Mouse (Mus musculus): ENCODE measurements around the gene Mob3a. TPM values are rescaled to one million over a fixed set of nuclear protein-coding genes. Genes with fewer than 3 reads are reported as not detected.
"Not testable (repeated sequence)": the region's sequence is repeated elsewhere in the genome, so short reads cannot be mapped to it uniquely, and the experiment has no call there.

Mob3a gene
- polyA plus RNA-seq, 1 experiment from 2014 or later, result 54.7 TPM

DNA sequence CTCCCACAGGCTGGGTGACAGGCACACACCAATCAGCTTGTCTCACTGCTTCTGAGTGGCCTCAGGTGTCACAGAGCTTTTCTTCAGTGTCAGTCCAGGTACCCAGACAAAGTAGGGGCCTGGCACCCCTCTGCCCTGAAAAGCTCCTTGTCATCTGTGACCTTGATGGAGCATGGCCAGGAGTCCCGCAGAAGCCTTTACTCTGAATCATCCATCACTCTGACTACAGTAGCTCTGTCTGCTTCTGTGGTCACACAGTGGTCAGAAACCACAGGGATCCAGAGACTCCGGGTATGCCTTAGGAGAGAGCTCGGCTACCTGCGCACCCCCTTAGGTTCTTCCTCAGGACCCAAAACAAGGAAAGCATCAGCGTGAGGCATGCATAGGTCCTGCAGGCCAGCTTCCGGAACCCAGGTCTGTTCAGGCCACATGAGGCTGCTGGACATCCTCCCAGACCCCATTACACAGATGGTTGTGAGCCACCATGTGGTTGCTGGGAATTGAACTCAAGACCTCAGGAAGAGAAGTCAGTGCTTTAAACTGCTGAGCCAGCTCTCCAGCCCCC is 48.5 kb downstream of the Mob3a start:
- no peaks in the 10 kb centered on the region for H3K9me3 ChIP-seq
- H3K4me1 ChIP-seq, result peaks cover 33% of the 10 kb centered on the region
- no peak for DNase-seq (ENCODE audit: low spot score)
- no peaks in the 10 kb centered on the region for H3K27me3 ChIP-seq (replicated peaks; ENCODE audit: low read depth, poor library complexity, severe bottlenecking)
- H3K4me3 ChIP-seq, result no peak overlapping the region
- 91% methylated on average over 6 of the region's 6 CpGs for WGBS
- H3K36me3 ChIP-seq (replicated peaks), result peaks cover 38% of the 10 kb centered on the region
- H3K27ac ChIP-seq (replicated peaks), result no peak overlapping the region

DNA sequence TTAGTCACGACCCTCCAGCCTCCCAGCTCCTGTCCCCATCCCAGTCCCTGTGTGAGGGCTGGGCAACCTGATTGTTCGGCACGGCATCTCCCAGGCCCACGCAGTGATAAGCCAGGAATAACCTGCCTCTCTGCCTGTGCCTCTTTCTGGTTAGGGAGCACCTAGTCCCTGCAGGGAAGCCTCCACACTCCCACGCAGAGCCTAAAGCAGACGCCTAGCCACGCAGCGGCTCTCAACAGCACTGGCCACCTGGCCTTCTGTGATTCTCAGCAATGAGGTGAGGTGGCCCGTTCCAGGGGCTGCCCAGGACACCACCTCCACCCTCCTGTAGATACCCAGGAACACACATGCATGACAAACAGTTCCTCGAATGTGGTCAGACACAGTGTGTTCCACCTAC is 51.4 kb downstream of the Mob3a start:
- Histone ChIP-seq H3K9me3 (no peaks in the 10 kb centered on the region), H3K27ac (replicated peaks) (no peak overlapping the region), H3K4me1 (peaks cover 19% of the 10 kb centered on the region), H3K36me3 (replicated peaks) (peaks cover 66% of the 10 kb centered on the region), H3K4me3 (no peak overlapping the region), H3K27me3 (replicated peaks; ENCODE audit: low read depth, poor library complexity, severe bottlenecking) (no peaks in the 10 kb centered on the region)
- DNase-seq (ENCODE audit: low spot score), result no peak
- WGBS, result 91% methylated on average over 10 of the region's 10 CpGs

DNA sequence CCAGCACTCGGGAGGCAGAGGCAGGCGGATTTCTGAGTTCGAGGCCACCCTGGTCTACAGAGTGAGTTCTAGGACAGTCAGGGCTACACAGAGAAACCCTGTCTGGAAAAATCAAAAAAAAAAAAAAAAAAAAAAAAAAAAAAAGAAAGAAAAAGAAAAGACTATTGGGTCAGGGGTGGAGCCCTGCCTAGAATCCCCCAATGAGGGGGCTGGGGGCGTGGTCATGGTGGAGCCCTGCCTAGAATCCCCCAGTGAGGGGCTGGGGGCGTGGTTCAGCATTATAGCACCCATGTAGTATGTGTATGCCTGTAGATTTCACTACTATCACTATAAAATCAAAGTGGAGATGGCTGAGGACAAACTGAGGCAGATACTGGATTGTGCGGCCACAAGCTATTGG is 51.9 kb downstream of the Mob3a start:
- not testable (repeated sequence) for DNase-seq (ENCODE audit: low spot score); H3K4me3 ChIP-seq; H3K9me3 ChIP-seq; H3K27me3 ChIP-seq (replicated peaks; ENCODE audit: low read depth, poor library complexity, severe bottlenecking); H3K27ac ChIP-seq (replicated peaks)
- 88% methylated on average over 6 of the region's 6 CpGs for WGBS
- Histone ChIP-seq H3K36me3 (replicated peaks) (peaks cover 71% of the 10 kb centered on the region), H3K4me1 (peaks cover 14% of the 10 kb centered on the region)

DNA sequence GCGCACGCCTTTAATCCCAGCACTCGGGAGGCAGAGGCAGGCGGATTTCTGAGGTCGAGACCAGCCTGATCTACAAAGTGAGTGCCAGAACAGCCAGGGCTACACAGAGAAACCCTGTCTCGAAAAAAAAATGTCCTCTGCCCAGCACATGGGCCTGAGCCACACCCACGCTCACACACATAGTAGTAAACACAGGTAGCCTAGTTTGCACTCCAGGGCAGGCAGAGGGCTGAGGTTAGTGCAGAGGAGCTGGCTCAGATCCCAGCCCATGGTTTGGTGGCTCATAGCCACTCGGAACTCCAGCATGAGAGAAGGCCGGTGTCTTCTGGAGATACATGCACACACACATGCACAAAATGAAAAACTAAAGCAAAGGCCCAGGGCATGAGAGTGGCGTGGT is 54.8 kb downstream of the Mob3a start:
- Histone ChIP-seq H3K36me3 (replicated peaks) (peaks cover 96% of the 10 kb centered on the region), H3K9me3 (no peaks in the 10 kb centered on the region), H3K4me3 (no peak overlapping the region), H3K27me3 (replicated peaks; ENCODE audit: low read depth, poor library complexity, severe bottlenecking) (no peaks in the 10 kb centered on the region), H3K27ac (replicated peaks) (no peak overlapping the region), H3K4me1 (peaks cover 10% of the 10 kb centered on the region)
- no peak for DNase-seq (ENCODE audit: low spot score)
- 94% methylated on average over 10 of the region's 10 CpGs for WGBS

DNA sequence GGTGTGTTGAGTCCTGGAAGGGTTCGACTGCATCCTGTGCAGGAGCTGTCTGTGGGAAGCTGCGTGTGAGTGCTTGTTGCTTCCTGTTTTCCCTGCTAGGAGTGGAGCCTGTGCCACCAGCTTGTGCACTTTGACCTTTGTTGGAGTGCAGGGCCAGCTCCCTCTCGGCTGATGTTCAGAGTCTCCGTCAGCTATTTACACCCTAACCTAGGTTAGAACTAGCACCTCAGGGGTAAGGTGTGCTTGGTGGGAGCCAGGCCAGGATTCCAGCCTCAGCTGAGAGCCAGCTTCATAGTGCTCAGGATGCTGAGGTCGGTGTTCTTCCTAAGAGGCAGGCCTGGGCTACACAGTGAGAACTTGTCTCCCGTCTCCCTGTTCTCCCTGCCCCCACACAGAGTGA is 66.4 kb downstream of the Mob3a start:
- no peak for DNase-seq (ENCODE audit: low spot score)
- peaks cover 97% of the 10 kb centered on the region for H3K36me3 ChIP-seq (replicated peaks)
- H3K9me3 ChIP-seq, result no peaks in the 10 kb centered on the region
- H3K27ac ChIP-seq (replicated peaks), result no peak overlapping the region
- 81% methylated on average over 6 of the region's 6 CpGs for WGBS
- no peaks in the 10 kb centered on the region for H3K4me1 ChIP-seq
- no peaks in the 10 kb centered on the region for H3K27me3 ChIP-seq (replicated peaks; ENCODE audit: low read depth, poor library complexity, severe bottlenecking)
- H3K4me3 ChIP-seq, result no peak overlapping the region

Other genes starting within 250 kb of the Mob3a start
- 0.17 and 0.58 TPM in 2 replicates for gene Onecut3, start 207.1 kb downstream of the Mob3a start, polyA plus RNA-seq (2016; fragmentation: Nextera tagmentation; extraction: Ambion mirVana)
- gene Atp8b3, start 162.9 kb downstream of the Mob3a start, polyA plus RNA-seq (2016; fragmentation: Nextera tagmentation; extraction: Ambion mirVana), result 0.51 and 0.75 TPM in 2 replicates
- 34.7 and 35.0 TPM in 2 replicates for gene Rexo1, start 140.4 kb downstream of the Mob3a start, polyA plus RNA-seq (2016; fragmentation: Nextera tagmentation; extraction: Ambion mirVana)
- 8.5 TPM in 2 replicates for gene Klf16, start 124.7 kb downstream of the Mob3a start, polyA plus RNA-seq (2016; fragmentation: Nextera tagmentation; extraction: Ambion mirVana)
- 79.8 and 84.9 TPM in 2 replicates for gene Abhd17a, start 111.6 kb downstream of the Mob3a start, polyA plus RNA-seq (2016; fragmentation: Nextera tagmentation; extraction: Ambion mirVana)
- 84.8 and 88.2 TPM in 2 replicates for gene Scamp4, start 99.1 kb downstream of the Mob3a start, polyA plus RNA-seq (2016; fragmentation: Nextera tagmentation; extraction: Ambion mirVana)
- gene Adat3, start 99.1 kb downstream of the Mob3a start, polyA plus RNA-seq (2016; fragmentation: Nextera tagmentation; extraction: Ambion mirVana), result 10.9 and 14.1 TPM in 2 replicates
- 5.7 and 6.4 TPM in 2 replicates for gene Gm49322, start 96.0 kb downstream of the Mob3a start, polyA plus RNA-seq (2016; fragmentation: Nextera tagmentation; extraction: Ambion mirVana)
- gene Csnk1g2, start 79.1 kb downstream of the Mob3a start, polyA plus RNA-seq (2016; fragmentation: Nextera tagmentation; extraction: Ambion mirVana), result 198 TPM in 2 replicates
- 83.2 and 84.8 TPM in 2 replicates for gene Btbd2, start 44.9 kb downstream of the Mob3a start, polyA plus RNA-seq (2016; fragmentation: Nextera tagmentation; extraction: Ambion mirVana)
- 118 and 119 TPM in 2 replicates for gene Mknk2, start 23.9 kb downstream of the Mob3a start, polyA plus RNA-seq (2016; fragmentation: Nextera tagmentation; extraction: Ambion mirVana)
- 10.5 and 10.8 TPM in 2 replicates for gene Izumo4, start 207 bp upstream of the Mob3a start, polyA plus RNA-seq (2016; fragmentation: Nextera tagmentation; extraction: Ambion mirVana)
- 60.5 and 61.5 TPM in 2 replicates for gene Ap3d1, start 40.3 kb upstream of the Mob3a start, polyA plus RNA-seq (2016; fragmentation: Nextera tagmentation; extraction: Ambion mirVana)
- 23.5 and 25.0 TPM in 2 replicates for gene Dot1l, start 53.2 kb upstream of the Mob3a start, polyA plus RNA-seq (2016; fragmentation: Nextera tagmentation; extraction: Ambion mirVana)
- gene Sf3a2, start 96.2 kb upstream of the Mob3a start, polyA plus RNA-seq (2016; fragmentation: Nextera tagmentation; extraction: Ambion mirVana), result 114 and 127 TPM in 2 replicates
- 181 and 184 TPM in 2 replicates for gene Plekhj1, start 96.6 kb upstream of the Mob3a start, polyA plus RNA-seq (2016; fragmentation: Nextera tagmentation; extraction: Ambion mirVana)
- 0.11 and 0.17 TPM in 2 replicates for gene Amh, start 103.3 kb upstream of the Mob3a start, polyA plus RNA-seq (2016; fragmentation: Nextera tagmentation; extraction: Ambion mirVana)
- 0.26 and 0.52 TPM in 2 replicates for gene Jsrp1, start 111.5 kb upstream of the Mob3a start, polyA plus RNA-seq (2016; fragmentation: Nextera tagmentation; extraction: Ambion mirVana)
- gene Oaz1, start 124.7 kb upstream of the Mob3a start, polyA plus RNA-seq (2016; fragmentation: Nextera tagmentation; extraction: Ambion mirVana), result 2,205 and 2,316 TPM in 2 replicates
- 1.3 and 1.6 TPM in 2 replicates for gene Lingo3, start 142.1 kb upstream of the Mob3a start, polyA plus RNA-seq (2016; fragmentation: Nextera tagmentation; extraction: Ambion mirVana)
- gene Lsm7, start 153.2 kb upstream of the Mob3a start, polyA plus RNA-seq (2016; fragmentation: Nextera tagmentation; extraction: Ambion mirVana), result 364 TPM in 2 replicates
- 45.2 and 45.3 TPM in 2 replicates for gene Sppl2b, start 153.3 kb upstream of the Mob3a start, polyA plus RNA-seq (2016; fragmentation: Nextera tagmentation; extraction: Ambion mirVana)
- 0.06 and 0.10 TPM in 2 replicates for gene Tmprss9, start 169.9 kb upstream of the Mob3a start, polyA plus RNA-seq (2016; fragmentation: Nextera tagmentation; extraction: Ambion mirVana)
- gene Timm13, start 199.0 kb upstream of the Mob3a start, polyA plus RNA-seq (2016; fragmentation: Nextera tagmentation; extraction: Ambion mirVana), result 349 and 359 TPM in 2 replicates
- gene Lmnb2, start 216.3 kb upstream of the Mob3a start, polyA plus RNA-seq (2016; fragmentation: Nextera tagmentation; extraction: Ambion mirVana), result 82.7 and 83.1 TPM in 2 replicates
- 6.5 and 6.8 TPM in 2 replicates for gene Gadd45b, start 228.1 kb upstream of the Mob3a start, polyA plus RNA-seq (2016; fragmentation: Nextera tagmentation; extraction: Ambion mirVana)

All from embryonic facial prominence, embryonic 10.5 days (tissue).